Mouse (Mus musculus) cortical plate, adult 2 months (tissue): Measurements from ENCODE around the gene Mast4.

Experiments
- CTCF ChIP-seq: fragments of 200-500 bp; IDR thresholded peaks from 2 replicates; pipeline ENCODE4 v1.5.1; 2011; ENCODE audit warnings: mild to moderate bottlenecking, control low read depth, low read length; ENCODE audit not compliant: insufficient read depth; ENCODE audit errors: extremely low read depth
- POLR2A ChIP-seq: fragments of 200-500 bp; IDR thresholded peaks from 2 replicates; pipeline ENCODE4 v1.6.1; 2011; ENCODE audit warnings: mild to moderate bottlenecking, low read length, control low read depth; ENCODE audit not compliant: insufficient read depth; ENCODE audit errors: extremely low read depth

- TF ChIP-seq POLR2A (no peak), CTCF (no peak)
Observed at GRCm38 (mm10) chr13:103363181-103363580, 28.9 kb upstream of the Mast4 start.
